Mouse (Mus musculus): ENCODE measurements around the gene 4930578G10Rik. TPM values are rescaled to one million over a fixed set of nuclear protein-coding genes. Genes with fewer than 3 reads are reported as not detected.
"Not testable (repeated sequence)": the region's sequence is repeated elsewhere in the genome, so short reads cannot be mapped to it uniquely, and the experiment has no call there.

4930578G10Rik gene
- polyA plus RNA-seq (2015; fragmentation: Nextera tagmentation; extraction: Ambion mirVana): 0.27 and 0.41 TPM in 2 replicates

DNA sequence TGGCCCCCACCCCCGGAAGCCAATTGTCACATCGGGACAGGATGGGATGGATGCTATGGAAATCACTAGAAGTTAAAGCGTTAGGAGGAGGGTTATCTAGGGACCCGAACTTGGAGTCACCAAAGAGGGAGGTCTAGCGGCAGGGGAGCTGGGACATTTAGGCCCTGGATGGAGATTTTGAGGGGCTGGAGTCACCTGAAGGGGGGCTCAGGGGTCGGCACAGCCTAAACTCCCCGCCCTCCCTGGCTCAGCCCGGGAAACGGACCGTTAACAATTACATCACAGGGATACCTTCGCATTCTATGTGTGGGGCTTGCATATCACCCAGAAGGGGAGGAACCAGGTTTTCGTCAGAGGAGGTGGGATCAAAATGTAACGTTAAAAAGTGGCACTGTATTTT, at the start of gene 4930578G10Rik:
Gene 4930578G10Rik (plus strand): TSS at position 301 of the 400 bp plus-strand sequence.
- no CpG with 5 or more reads among the region's 13 CpGs for WGBS
- not testable (repeated sequence) for H3K9ac ChIP-seq (replicated peaks); ATAC-seq (ENCODE audit: low FRiP score); H3K4me2 ChIP-seq; H3K9me3 ChIP-seq (replicated peaks); H3K4me1 ChIP-seq; H3K36me3 ChIP-seq; H3K27me3 ChIP-seq (replicated peaks); H3K4me3 ChIP-seq (replicated peaks); H3K27ac ChIP-seq (replicated peaks)

DNA sequence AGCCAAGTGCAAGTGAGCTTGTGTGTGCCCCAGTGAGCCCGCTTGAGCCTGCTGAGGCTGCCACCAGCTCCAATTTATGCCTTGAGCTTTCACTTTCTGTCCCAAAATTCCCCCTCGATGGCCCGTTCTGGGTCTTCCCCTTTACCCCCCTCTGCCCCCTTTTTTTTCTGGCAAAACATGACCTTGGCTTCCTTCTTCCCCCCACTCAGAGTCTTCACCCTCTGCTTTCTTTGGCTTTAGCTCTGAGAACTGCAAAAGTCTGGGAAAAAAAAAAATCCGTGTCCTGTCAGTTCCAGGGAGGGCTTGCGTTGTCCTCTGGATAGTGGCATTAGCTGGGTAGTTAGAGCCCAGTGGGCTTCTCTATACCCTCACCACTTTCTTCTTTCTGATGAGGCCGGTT, 21.1 kb downstream of the 4930578G10Rik start, which contains the start of gene Ccl19:
Gene Ccl19 (minus strand): TSS at position 101 of the 400 bp plus-strand sequence.
- not testable (repeated sequence) for ATAC-seq (ENCODE audit: low FRiP score); H3K36me3 ChIP-seq; H3K9me3 ChIP-seq (replicated peaks); H3K4me3 ChIP-seq (replicated peaks); H3K27ac ChIP-seq (replicated peaks); H3K27me3 ChIP-seq (replicated peaks); H3K4me1 ChIP-seq; H3K4me2 ChIP-seq; H3K9ac ChIP-seq (replicated peaks)
- WGBS: no CpG with 5 or more reads among the region's 6 CpGs

DNA sequence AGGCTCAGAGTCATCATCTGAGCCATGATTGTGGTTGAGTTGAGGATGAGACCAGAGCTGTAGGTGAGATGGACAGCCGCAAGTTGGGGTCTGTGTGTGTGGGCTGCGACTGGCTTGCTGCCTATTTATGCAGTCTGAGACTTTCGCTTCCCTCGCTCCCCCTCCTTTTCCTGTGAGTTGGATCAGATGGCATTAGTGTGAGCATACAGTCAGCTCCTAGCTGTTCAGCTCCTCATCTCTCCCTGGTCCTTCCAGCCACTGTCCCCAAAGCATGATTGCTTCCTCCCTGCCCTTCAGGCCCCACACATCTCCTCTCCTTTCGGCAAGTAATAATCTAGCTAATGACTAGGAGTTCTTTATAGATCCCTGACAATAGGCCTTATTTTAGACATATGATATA, 38.5 kb downstream of the 4930578G10Rik start, which contains the start of gene Ccl21a:
Gene Ccl21a (minus strand): TSS at position 101 of the 400 bp plus-strand sequence.
- not testable (repeated sequence) for H3K27ac ChIP-seq (replicated peaks); H3K36me3 ChIP-seq; H3K4me3 ChIP-seq (replicated peaks); H3K9me3 ChIP-seq (replicated peaks); H3K4me2 ChIP-seq; H3K9ac ChIP-seq (replicated peaks); ATAC-seq (ENCODE audit: low FRiP score); H3K27me3 ChIP-seq (replicated peaks); H3K4me1 ChIP-seq
- WGBS: no CpG with 5 or more reads among the region's 5 CpGs

DNA sequence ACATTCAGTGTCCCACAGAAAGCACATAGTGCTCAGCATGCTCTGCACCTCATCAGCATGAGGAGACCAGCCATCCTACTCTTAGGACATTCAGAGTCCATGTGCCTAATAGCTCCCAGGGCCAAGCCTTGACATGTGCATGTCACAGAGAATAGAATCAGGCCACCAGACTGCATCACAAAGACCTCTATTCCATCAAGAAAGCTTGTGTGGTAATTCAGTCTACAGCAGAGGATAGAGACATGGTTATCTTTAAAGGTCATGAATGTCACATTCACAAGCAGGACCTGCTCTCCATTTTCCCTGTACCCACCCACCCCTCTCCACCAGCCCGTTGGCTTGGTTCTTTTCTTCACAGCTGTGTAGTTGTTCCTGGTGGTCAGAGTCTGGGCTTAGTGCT, 118.4 kb downstream of the 4930578G10Rik start, which contains the start of gene Fam205a1:
Gene Fam205a1 (minus strand): TSS at position 101 of the 400 bp plus-strand sequence.
- WGBS: 93% methylated on average over 1 of the region's 1 CpGs
- not testable (repeated sequence) for H3K9ac ChIP-seq (replicated peaks); ATAC-seq (ENCODE audit: low FRiP score)

DNA sequence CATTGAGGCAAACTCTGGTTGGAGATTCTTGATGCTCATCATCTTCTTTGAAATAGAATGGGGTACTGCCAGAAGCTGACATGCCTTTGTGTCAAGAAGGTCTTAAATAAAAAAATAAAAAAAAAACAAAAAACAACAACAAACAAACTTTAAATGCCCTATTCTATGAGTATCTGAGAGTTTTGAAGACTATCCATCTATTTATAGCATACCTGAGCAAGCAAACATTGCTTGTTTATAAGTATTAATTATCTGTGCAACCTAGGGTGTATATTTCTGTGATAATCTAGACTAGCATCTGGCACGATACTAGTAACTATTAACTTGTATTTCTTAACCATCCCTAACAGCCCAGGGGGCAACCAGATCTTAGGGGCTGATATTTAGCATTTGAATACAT, 121.3 kb downstream of the 4930578G10Rik start, which contains the start of gene Gm12394:
Gene Gm12394 (minus strand): TSS at position 101 of the 400 bp plus-strand sequence.
- H3K4me1 ChIP-seq; H3K4me3 ChIP-seq (replicated peaks); H3K36me3 ChIP-seq; H3K27me3 ChIP-seq (replicated peaks); H3K27ac ChIP-seq (replicated peaks); H3K4me2 ChIP-seq; H3K9me3 ChIP-seq (replicated peaks); H3K9ac ChIP-seq (replicated peaks); ATAC-seq (ENCODE audit: low FRiP score): not testable (repeated sequence)
- 83% methylated on average over 1 of the region's 1 CpGs for WGBS

More for the DNA sequence above, 118.4 kb downstream of the 4930578G10Rik start, which contains the start of gene Fam205a1:
- H3K9me3 ChIP-seq (replicated peaks); H3K4me3 ChIP-seq (replicated peaks); H3K27ac ChIP-seq (replicated peaks); H3K27me3 ChIP-seq (replicated peaks); H3K4me1 ChIP-seq; H3K36me3 ChIP-seq; H3K4me2 ChIP-seq: not testable (repeated sequence)

DNA sequence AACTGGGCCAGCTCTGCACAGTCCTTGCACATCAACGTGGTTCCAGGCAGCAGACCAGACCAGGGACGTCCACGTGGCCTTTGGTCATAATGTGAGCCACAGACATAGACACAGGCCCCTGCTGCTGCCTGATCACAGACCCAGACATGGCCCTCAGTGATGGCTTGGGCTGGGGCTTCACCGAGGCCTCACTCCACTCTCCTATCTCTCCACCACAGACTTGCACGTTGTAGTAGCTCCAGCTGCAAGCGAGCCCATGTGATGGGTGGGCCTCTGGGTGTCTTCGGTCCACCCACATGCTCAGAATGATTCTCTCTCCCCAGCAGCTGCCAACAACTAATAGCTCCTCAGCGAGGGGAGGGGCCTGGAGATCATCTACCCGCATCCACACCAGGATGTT, 125.1 kb downstream of the 4930578G10Rik start:
- not testable (repeated sequence) for ATAC-seq (ENCODE audit: low FRiP score); H3K4me2 ChIP-seq

DNA sequence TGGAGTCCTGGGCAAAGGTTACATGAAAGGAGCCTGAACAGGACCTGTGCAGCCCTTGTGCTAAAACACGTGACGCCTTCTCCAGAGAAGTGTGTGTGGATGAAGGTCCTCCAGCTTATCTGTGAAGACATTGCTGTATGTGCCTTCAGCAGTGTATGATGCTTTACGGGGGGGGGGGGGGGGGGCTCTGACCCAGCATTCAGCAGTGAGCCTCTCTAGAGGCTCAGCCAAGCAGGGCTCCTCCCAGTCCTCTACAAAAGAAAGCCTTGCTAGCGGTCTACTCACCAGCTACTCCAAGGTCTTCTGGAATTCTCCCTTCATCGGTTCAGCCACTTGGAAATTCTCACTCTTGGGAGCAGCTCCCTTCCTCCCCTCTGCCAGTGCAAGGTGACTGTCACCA, 128.1 kb downstream of the 4930578G10Rik start:
- not testable (repeated sequence) for H3K4me3 ChIP-seq (replicated peaks); H3K4me2 ChIP-seq; H3K9me3 ChIP-seq (replicated peaks); H3K4me1 ChIP-seq; H3K36me3 ChIP-seq; ATAC-seq (ENCODE audit: low FRiP score); H3K27ac ChIP-seq (replicated peaks); H3K27me3 ChIP-seq (replicated peaks); H3K9ac ChIP-seq (replicated peaks)
- WGBS: 95% methylated on average over 4 of the region's 5 CpGs

More for the DNA sequence above, 125.1 kb downstream of the 4930578G10Rik start:
- not testable (repeated sequence) for H3K9me3 ChIP-seq (replicated peaks); H3K36me3 ChIP-seq; H3K4me1 ChIP-seq; H3K27ac ChIP-seq (replicated peaks); H3K9ac ChIP-seq (replicated peaks); H3K27me3 ChIP-seq (replicated peaks); H3K4me3 ChIP-seq (replicated peaks)
- 83% methylated on average over 9 of the region's 9 CpGs for WGBS

DNA sequence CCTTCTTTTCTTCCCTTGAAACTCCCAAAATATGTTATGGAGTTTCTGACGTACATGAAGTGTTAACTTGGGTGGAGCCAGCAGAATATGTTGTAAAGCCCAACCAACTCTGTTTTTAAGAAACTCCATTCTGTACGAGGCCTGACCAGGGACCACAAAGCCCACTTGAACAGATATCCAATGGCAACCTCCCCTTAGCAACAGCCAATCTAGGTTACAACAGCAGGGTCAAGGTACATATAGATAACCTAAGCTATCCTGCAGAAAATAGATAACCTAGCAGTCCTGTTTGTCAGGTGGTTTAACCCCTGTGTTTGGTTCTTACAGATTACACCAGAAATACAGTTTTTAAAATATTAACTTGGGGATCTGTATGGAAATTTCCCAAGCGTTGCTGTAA, 132.0 kb downstream of the 4930578G10Rik start:
- Histone ChIP-seq H3K9ac (replicated peaks) (no peak overlapping the region), H3K27ac (replicated peaks) (no peak overlapping the region), H3K9me3 (replicated peaks) (no peaks in the 10 kb centered on the region), H3K4me2 (no peak overlapping the region), H3K36me3 (no peaks in the 10 kb centered on the region), H3K4me3 (replicated peaks) (no peak overlapping the region), H3K4me1 (no peaks in the 10 kb centered on the region), H3K27me3 (replicated peaks) (no peaks in the 10 kb centered on the region)
- 79% methylated on average over 3 of the region's 3 CpGs for WGBS
- ATAC-seq (ENCODE audit: low FRiP score): no peak

DNA sequence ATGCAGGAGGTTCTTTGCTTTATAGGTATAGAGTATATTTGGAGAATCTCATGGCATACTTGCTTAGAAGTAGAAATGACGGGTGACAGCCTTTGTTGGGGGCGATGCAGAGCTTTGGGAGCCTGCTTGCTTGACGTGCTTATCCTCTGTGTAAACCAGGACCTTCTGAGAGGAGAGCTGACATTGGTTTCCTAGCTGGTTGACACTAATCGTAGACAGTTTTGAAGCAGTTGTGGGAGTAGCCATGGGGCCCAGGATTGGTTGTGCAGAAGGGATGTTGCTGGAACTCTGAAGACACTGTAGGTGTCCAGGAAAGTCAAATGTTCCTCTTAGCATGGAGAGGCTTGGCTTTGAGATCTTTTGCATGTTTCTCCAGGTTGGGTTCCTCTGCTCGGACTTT, 132.8 kb downstream of the 4930578G10Rik start:
- H3K27me3 ChIP-seq (replicated peaks): no peaks in the 10 kb centered on the region
- no peak overlapping the region for H3K4me2 ChIP-seq
- no peaks in the 10 kb centered on the region for H3K4me1 ChIP-seq
- H3K9ac ChIP-seq (replicated peaks): no peak overlapping the region
- H3K27ac ChIP-seq (replicated peaks): no peak overlapping the region
- H3K36me3 ChIP-seq: no peaks in the 10 kb centered on the region
- WGBS: 88% methylated on average over 5 of the region's 5 CpGs
- H3K9me3 ChIP-seq (replicated peaks): no peaks in the 10 kb centered on the region
- no peak overlapping the region for H3K4me3 ChIP-seq (replicated peaks)
- no peak for ATAC-seq (ENCODE audit: low FRiP score)

DNA sequence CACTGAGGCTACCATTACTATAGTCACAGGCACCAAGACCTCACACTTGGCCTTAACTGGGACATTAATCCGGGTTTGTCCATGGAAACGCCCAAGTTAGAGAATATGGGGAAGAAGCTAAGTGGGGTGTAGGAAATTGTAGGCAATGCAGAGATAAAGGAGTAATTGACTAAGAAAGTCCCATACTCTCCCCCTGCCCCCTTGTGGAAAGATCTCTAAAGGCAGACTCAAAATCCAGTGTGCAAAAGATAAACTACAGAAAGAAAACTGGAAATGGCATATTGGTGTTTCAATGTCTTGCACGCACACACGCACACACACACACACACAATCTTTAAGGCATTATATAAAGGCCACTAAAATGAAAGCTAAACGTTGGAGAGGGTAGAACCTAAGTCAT, 135.4 kb downstream of the 4930578G10Rik start:
- H3K4me1 ChIP-seq: no peaks in the 10 kb centered on the region
- no peak overlapping the region for H3K4me3 ChIP-seq (replicated peaks)
- no peaks in the 10 kb centered on the region for H3K27me3 ChIP-seq (replicated peaks)
- 86% methylated on average over 5 of the region's 5 CpGs for WGBS
- no peak overlapping the region for H3K9ac ChIP-seq (replicated peaks)
- no peaks in the 10 kb centered on the region for H3K9me3 ChIP-seq (replicated peaks)
- H3K27ac ChIP-seq (replicated peaks): no peak overlapping the region
- no peak for ATAC-seq (ENCODE audit: low FRiP score)
- no peak overlapping the region for H3K4me2 ChIP-seq
- H3K36me3 ChIP-seq: no peaks in the 10 kb centered on the region

DNA sequence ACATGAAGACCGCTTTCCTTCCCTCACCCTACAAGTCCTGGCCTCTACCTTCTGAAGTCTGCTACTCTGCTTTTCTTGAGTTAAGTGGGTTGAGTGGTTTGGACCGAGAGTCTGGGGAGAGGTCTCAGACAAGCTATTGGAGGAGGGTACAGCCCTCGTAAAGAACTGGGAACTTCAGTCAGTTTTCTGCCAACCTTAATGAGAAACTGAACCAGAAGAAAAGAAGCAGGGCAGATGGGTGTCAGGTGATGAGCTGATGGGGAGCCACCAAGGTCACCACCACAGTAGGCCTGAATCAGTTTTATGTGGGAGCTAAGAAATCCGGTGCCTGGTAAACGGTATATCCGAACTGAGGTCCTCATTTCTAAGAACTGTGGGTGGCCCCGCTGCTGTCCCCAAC, 136.8 kb downstream of the 4930578G10Rik start:
- Histone ChIP-seq H3K4me3 (replicated peaks) (no peak overlapping the region), H3K9me3 (replicated peaks) (no peaks in the 10 kb centered on the region), H3K36me3 (no peaks in the 10 kb centered on the region), H3K4me1 (no peaks in the 10 kb centered on the region), H3K27me3 (replicated peaks) (no peaks in the 10 kb centered on the region), H3K9ac (replicated peaks) (no peak overlapping the region), H3K27ac (replicated peaks) (no peak overlapping the region), H3K4me2 (no peak overlapping the region)
- no peak for ATAC-seq (ENCODE audit: low FRiP score)
- WGBS: 95% methylated on average over 7 of the region's 7 CpGs

DNA sequence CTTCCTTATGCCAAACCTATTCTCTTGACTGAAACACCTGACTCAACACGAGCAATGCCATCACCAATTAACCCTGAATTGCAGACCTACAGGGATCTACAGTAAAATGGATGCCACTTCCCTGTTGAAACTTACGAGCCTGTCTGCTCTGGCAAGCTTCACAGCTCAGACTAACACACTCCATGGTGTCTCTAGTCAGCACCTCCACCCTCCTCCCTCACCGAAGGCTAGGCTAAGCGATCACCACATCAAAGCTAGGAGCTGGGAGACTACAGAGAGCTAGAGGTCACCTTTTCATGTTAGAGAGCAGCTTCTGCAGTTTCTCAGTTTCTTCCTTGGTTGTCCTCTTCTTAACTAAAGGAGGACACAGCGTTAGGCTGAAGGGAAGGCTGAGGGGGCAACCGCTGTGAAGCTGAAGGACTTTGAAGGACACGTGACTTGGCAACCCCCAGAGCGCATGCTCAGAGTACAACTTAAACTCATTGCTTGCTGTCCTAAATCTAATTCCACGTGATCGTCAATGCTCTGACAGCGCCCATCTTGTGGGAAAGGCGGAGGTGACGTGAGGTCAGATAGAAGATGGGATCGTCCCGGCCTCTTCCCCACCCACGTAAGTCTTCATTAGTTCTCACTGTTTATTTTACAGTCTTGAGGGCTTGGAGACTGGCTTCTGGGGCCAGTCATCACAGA, 137.5 kb downstream of the 4930578G10Rik start:
- WGBS: 88% methylated on average over 16 of the region's 16 CpGs
- Histone ChIP-seq H3K4me3 (replicated peaks) (no peak overlapping the region), H3K27me3 (replicated peaks) (no peaks in the 10 kb centered on the region), H3K27ac (replicated peaks) (no peak overlapping the region), H3K9me3 (replicated peaks) (no peaks in the 10 kb centered on the region), H3K36me3 (no peaks in the 10 kb centered on the region), H3K4me2 (no peak overlapping the region), H3K9ac (replicated peaks) (no peak overlapping the region), H3K4me1 (no peaks in the 10 kb centered on the region)
- no peak for ATAC-seq (ENCODE audit: low FRiP score)

Data from neural tube, embryonic 15.5 days (tissue).